Mouse (Mus musculus): ENCODE data around the gene Rad51b. TPM values are rescaled to one million over a fixed set of nuclear protein-coding genes. Genes with fewer than 3 reads are reported as not detected.

Gene Rad51b
- total and polyA plus RNA-seq, 2 experiments from 2014 or later = 1.1 TPM

- Histone ChIP-seq H3K4me3 (ENCODE audit: low read length) (no peak overlapping the region), H3K4me1 (ENCODE audit: insufficient read depth, low read length) (no peaks in the 10 kb centered on the region), H3K9ac (replicated peaks; ENCODE audit: low read length) (no peak overlapping the region), H3K9me3 (ENCODE audit: low read length) (no peaks in the 10 kb centered on the region), H3K4me2 (ENCODE audit: low read depth, low read length) (no peak overlapping the region), H3K27ac (no peak overlapping the region), H3K36me3 (ENCODE audit: insufficient read depth, low read length) (no peaks in the 10 kb centered on the region), H3K27me3 (ENCODE audit: insufficient read depth, low read length) (no peaks in the 10 kb centered on the region)
- ATAC-seq = no peak
- 88% methylated on average over 6 of the region's 6 CpGs for WGBS
- no peak for TF ChIP-seq CTCF (IDR thresholded peaks at IDR 0.05; ENCODE audit: low read depth)
- no peak for DNase-seq (ENCODE audit: low spot score)
Observed at GRCm38 (mm10) chr12:79647382-79647781, 350.3 kb downstream of the Rad51b start.

GRCm38 (mm10) chr12:79647976-79648375, 350.9 kb downstream of the Rad51b start:
- Histone ChIP-seq H3K27ac (no peak overlapping the region), H3K36me3 (ENCODE audit: insufficient read depth, low read length) (no peaks in the 10 kb centered on the region), H3K9ac (replicated peaks; ENCODE audit: low read length) (no peak overlapping the region), H3K27me3 (ENCODE audit: insufficient read depth, low read length) (no peaks in the 10 kb centered on the region), H3K9me3 (ENCODE audit: low read length) (no peaks in the 10 kb centered on the region), H3K4me3 (ENCODE audit: low read length) (no peak overlapping the region), H3K4me1 (ENCODE audit: insufficient read depth, low read length) (no peaks in the 10 kb centered on the region), H3K4me2 (ENCODE audit: low read depth, low read length) (no peak overlapping the region)
- WGBS = 59% methylated on average over 5 of the region's 5 CpGs
- no peak for TF ChIP-seq CTCF (IDR thresholded peaks at IDR 0.05; ENCODE audit: low read depth)
- ATAC-seq (no peak), DNase-seq (ENCODE audit: low spot score) (no peak)

DNA sequence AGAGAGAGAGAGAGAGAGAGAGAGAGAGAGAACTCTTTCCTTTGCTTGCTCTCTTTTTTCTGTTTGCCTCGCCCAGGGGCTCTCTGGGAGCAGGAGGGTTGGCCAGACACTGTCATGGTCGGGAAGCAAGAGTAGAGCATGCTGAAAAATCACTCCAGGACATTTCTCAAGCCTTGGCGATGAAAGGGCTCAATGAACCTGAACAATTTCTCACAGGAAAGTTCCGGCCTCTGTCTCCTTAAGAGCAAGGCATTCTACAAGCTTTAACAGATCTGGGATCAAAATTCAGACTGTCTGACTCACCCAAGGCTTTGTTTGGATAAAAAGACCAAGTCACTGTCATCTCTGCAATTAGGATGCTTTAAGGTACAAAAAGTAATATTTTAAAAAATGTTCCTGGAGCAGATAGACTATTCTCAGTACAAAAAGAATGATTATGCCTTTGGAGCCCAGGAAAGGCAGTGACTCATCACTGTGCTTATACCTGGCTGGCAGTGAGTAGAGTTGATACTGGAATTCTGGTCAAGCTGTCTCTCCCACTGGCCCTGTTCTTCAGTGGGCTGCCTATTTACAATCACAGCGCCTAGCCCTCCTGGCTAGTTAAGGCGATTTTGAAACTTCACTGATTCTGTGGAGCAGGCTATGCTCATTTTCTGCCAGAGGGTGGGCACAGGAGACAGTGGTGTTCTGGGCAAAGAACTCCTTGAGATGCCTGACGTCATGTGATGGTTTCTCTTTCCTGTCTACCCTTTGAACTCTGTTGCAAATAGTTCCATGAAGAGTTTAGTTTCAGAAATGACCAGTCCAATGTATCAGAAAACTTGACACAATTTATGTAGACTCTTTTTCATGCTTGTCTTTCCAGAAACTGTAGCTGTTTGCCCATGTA, 352.0 kb downstream of the Rad51b start:
- Histone ChIP-seq H3K4me3 (ENCODE audit: low read length) (no peak overlapping the region), H3K4me2 (ENCODE audit: low read depth, low read length) (no peak overlapping the region), H3K9me3 (ENCODE audit: low read length) (no peaks in the 10 kb centered on the region), H3K9ac (replicated peaks; ENCODE audit: low read length) (no peak overlapping the region), H3K36me3 (ENCODE audit: insufficient read depth, low read length) (no peaks in the 10 kb centered on the region), H3K27ac (no peak overlapping the region), H3K4me1 (ENCODE audit: insufficient read depth, low read length) (no peaks in the 10 kb centered on the region), H3K27me3 (ENCODE audit: insufficient read depth, low read length) (no peaks in the 10 kb centered on the region)
- DNase-seq (ENCODE audit: low spot score) = peak; percentile 11
- WGBS = 35% methylated on average over 7 of the region's 7 CpGs
- ATAC-seq = peak; percentile 58; the same call in 1 of the 2 replicates
- no peak for TF ChIP-seq CTCF (IDR thresholded peaks at IDR 0.05; ENCODE audit: low read depth)

DNA sequence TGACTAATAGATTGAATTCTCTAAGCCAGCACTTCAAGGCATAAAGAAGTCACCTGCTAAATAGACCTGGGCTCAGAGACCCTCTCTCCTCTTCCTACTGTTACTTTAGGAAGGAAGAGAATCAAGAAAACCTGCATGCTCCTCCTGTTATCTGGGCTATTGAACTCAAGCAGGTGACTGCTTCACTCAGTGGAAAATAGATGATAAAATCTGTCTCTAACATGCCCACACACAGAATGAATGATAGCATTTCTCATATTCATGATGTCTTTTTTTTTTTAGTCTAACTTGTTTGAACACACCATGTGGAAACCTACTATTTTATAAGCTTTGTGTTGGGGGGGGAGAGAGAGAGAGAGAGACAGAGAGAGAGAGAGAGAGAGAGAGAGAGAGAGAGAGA, 352.7 kb downstream of the Rad51b start:
- no peak overlapping the region for H3K4me3 ChIP-seq (ENCODE audit: low read length)
- H3K27ac ChIP-seq = no peak overlapping the region
- no peak for TF ChIP-seq CTCF (IDR thresholded peaks at IDR 0.05; ENCODE audit: low read depth)
- no peaks in the 10 kb centered on the region for H3K4me1 ChIP-seq (ENCODE audit: insufficient read depth, low read length)
- no peaks in the 10 kb centered on the region for H3K36me3 ChIP-seq (ENCODE audit: insufficient read depth, low read length)
- ATAC-seq (no peak), DNase-seq (ENCODE audit: low spot score) (no peak)
- no peak overlapping the region for H3K4me2 ChIP-seq (ENCODE audit: low read depth, low read length)
- no peaks in the 10 kb centered on the region for H3K9me3 ChIP-seq (ENCODE audit: low read length)
- H3K27me3 ChIP-seq (ENCODE audit: insufficient read depth, low read length) = no peaks in the 10 kb centered on the region
- H3K9ac ChIP-seq (replicated peaks; ENCODE audit: low read length) = no peak overlapping the region

GRCm38 (mm10) chr12:79655138-79655537, 358.1 kb downstream of the Rad51b start:
- no peak overlapping the region for H3K4me2 ChIP-seq (ENCODE audit: low read depth, low read length)
- no peak for DNase-seq (ENCODE audit: low spot score)
- no peaks in the 10 kb centered on the region for H3K9me3 ChIP-seq (ENCODE audit: low read length)
- no peak for ATAC-seq
- no peak for TF ChIP-seq CTCF (IDR thresholded peaks at IDR 0.05; ENCODE audit: low read depth)
- no peaks in the 10 kb centered on the region for H3K36me3 ChIP-seq (ENCODE audit: insufficient read depth, low read length)
- no peaks in the 10 kb centered on the region for H3K27me3 ChIP-seq (ENCODE audit: insufficient read depth, low read length)
- no peak overlapping the region for H3K9ac ChIP-seq (replicated peaks; ENCODE audit: low read length)
- no peak overlapping the region for H3K27ac ChIP-seq
- no peak overlapping the region for H3K4me3 ChIP-seq (ENCODE audit: low read length)
- 94% methylated on average over 5 of the region's 5 CpGs for WGBS
- H3K4me1 ChIP-seq (ENCODE audit: insufficient read depth, low read length) = no peaks in the 10 kb centered on the region

DNA sequence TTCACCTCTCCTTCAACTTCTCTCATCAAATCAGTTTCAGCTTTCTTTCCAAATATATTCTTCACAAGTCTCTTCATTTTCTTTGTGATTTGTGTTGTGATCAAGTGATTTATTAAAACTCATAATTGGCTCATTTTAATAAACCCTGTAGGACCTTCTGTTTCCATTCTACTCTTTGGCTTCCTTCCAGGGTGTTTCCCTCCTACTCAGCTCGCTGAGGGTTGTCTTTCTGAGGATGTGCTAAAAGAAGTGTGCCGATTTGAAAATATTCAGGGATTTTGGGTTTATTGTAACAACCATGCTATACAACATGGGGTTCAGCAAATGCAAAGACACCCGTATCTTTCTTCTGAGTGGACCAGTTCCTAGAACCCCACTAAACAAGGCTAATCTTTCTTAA, 361.8 kb downstream of the Rad51b start:
- Histone ChIP-seq H3K4me3 (ENCODE audit: low read length) (no peak overlapping the region), H3K4me2 (ENCODE audit: low read depth, low read length) (no peak overlapping the region), H3K27ac (no peak overlapping the region), H3K9ac (replicated peaks; ENCODE audit: low read length) (no peak overlapping the region), H3K4me1 (ENCODE audit: insufficient read depth, low read length) (peaks cover 7% of the 10 kb centered on the region; the same call in 1 of the 2 replicates), H3K27me3 (ENCODE audit: insufficient read depth, low read length) (no peaks in the 10 kb centered on the region), H3K36me3 (ENCODE audit: insufficient read depth, low read length) (no peaks in the 10 kb centered on the region), H3K9me3 (ENCODE audit: low read length) (no peaks in the 10 kb centered on the region)
- ATAC-seq (no peak), DNase-seq (ENCODE audit: low spot score) (no peak)
- WGBS = 72% methylated on average over 3 of the region's 3 CpGs
- TF ChIP-seq CTCF (IDR thresholded peaks at IDR 0.05; ENCODE audit: low read depth) = no peak

DNA sequence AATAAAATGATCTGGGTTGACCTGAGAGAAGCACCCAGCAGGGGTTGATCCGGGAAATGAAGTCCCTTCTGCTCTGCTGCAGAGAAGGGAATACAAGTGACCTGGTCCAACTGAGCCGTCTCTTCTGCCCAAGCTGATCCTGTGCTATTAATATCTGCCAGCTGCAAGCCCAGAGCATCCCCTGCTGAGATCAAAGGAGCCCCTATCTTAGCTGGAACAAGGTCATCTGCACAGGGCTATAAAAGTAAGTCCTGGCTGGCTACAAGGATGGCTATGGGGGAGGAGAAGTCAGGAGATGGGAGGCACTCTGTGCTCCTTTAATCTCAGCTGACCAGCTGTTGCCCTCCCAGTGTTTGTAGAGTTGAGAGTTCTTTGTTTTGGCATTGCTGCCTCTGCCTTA, 364.2 kb downstream of the Rad51b start:
- peak; percentile 58; the same call in 1 of the 2 replicates for ATAC-seq
- H3K36me3 ChIP-seq (ENCODE audit: insufficient read depth, low read length) = no peaks in the 10 kb centered on the region
- H3K9me3 ChIP-seq (ENCODE audit: low read length) = no peaks in the 10 kb centered on the region
- 17% methylated on average over 2 of the region's 2 CpGs for WGBS
- peak overlapping the region; percentile 38; the same call in 1 of the 2 replicates for H3K27ac ChIP-seq
- peaks cover 8% of the 10 kb centered on the region; the same call in 1 of the 2 replicates for H3K4me1 ChIP-seq (ENCODE audit: insufficient read depth, low read length)
- H3K4me2 ChIP-seq (ENCODE audit: low read depth, low read length) = no peak overlapping the region
- H3K27me3 ChIP-seq (ENCODE audit: insufficient read depth, low read length) = no peaks in the 10 kb centered on the region
- TF ChIP-seq CTCF (IDR thresholded peaks at IDR 0.05; ENCODE audit: low read depth) = no peak
- H3K4me3 ChIP-seq (ENCODE audit: low read length) = no peak overlapping the region
- DNase-seq (ENCODE audit: low spot score) = peak; percentile 46
- no peak overlapping the region for H3K9ac ChIP-seq (replicated peaks; ENCODE audit: low read length)
